Mouse (Mus musculus) regulatory T cell (primary cell): ENCODE results near the gene Clybl.

ENCODE experiments used
- in situ Hi-C: fragments of 300-600 bp; cut with MboI, MseI; formaldehyde crosslinking; loops from one replicate; pipeline ENCODE4 v1.15.1; 2025; ENCODE audit warnings: high pct_unique_total_duplicates

The Clybl gene

DNA sequence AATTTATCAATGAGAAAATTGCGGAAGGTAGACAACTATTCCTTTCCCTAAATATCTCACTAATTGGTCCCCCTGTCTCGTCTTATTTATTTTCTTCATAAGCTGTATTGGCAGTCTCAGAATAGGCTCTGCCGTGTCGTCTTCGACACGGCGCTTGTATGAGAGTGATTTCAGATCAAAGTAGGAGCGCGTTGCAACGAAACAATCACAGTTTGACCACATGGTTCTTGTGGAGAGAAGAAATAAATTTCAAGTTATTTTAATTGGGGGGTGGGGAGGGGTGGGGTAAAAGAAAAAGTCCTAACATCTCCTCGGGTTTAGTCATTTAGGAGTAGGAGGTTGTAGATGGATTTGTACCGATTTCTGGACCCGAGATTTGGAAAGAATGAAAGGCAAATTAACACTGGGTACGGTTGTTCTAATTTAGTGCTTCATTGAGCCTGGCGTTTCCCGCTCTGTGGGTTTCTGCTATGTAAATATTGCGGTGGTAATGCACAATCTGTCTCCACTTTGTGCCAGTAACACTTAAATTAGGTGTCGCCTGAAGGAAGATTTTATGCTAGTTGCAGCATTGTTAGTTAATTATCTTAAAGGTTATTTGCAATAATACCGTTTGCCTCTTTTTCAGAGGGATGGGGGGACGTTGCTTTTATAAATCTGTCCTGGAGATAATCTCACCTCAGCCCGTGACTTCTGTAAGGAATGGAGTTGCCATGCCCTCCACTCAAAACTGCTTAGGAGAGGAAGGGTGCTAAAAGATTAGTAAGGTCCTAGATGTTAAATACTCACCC is 203.1 kb downstream of the Clybl start:
- in situ Hi-C loops, result no loop called here

GRCm38 (mm10) chr14:122385238-122385534 is 203.7 kb downstream of the Clybl start:
- in situ Hi-C loops, result no loop called here

DNA sequence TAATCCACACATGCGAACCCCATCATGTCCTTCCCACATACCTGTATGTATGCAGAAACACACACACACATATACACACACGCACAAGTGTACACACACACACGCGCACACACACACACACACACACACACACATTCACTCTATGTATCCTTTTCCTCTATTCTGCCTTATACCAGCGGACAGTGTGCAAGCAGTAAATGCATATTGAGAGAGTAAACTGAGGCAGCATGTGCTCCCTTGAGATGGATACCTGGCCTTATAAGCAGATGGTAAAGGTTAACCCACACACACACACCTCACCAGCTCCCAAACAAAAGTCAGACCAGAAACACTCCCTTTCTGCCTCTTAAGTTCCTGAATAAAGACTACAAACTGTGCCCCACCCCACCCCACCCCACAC is 204.3 kb downstream of the Clybl start:
- in situ Hi-C loops, result no loop called here

- in situ Hi-C loops, result no loop called here
These were observed 205.0 kb downstream of the Clybl start for GRCm38 (mm10) chr14:122386281-122387130.

DNA sequence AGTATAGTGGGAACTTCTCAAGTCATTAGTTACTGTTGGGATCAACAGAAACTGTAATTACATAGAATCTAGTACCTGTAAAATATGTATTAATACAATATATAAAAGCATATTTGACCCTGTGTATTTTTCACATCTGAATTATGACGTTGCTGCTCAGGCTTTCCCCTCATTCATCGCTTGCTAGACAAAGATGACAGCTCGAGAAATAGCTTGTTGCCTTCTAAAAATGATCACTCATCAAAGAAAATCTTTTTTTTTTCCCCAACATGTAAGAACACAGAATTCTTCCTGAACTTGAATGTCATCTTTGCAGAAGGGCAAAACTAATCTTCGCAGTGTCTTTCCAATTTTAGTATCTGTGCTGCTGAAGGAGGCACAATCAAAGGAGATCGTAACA is 206.3 kb downstream of the Clybl start:
- in situ Hi-C loops, result no loop called here

DNA sequence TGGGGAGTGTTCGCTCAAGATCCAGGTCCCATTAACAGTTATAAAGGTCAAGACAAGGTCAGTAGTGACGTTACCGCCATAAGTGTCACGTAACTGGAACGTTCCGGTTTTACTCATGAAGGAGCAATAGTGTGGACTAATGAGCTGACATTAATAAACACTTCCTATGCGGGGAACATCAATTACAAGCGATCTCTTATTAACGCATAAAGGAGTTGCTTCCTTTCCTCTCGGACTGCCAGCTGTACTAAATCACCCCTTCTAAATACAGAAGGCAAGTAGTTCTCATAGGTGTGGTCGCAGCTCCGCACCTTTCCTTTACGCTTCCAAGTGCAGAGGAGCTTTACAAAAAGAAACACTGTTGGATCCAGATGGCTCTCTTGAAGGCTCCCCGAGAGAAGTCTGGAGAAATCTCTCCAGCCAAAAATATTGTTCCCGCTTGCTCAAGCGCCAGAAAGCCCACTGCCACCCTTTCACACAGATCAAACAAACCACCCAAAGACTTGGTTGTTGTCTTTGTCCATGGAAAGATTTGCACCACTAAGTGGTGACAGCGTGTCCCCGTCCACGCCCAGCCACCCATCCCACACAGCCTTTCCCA is 207.0 kb downstream of the Clybl start:
- in situ Hi-C loops, result no loop called here

GRCm38 (mm10) chr14:122389684-122390370 is 208.3 kb downstream of the Clybl start:
- in situ Hi-C loops, result no loop called here

GRCm38 (mm10) chr14:122390935-122391334 is 209.4 kb downstream of the Clybl start:
- in situ Hi-C loops, result no loop called here

- in situ Hi-C loops, result no loop called here
These were observed 211.6 kb downstream of the Clybl start for GRCm38 (mm10) chr14:122393119-122393518.

DNA sequence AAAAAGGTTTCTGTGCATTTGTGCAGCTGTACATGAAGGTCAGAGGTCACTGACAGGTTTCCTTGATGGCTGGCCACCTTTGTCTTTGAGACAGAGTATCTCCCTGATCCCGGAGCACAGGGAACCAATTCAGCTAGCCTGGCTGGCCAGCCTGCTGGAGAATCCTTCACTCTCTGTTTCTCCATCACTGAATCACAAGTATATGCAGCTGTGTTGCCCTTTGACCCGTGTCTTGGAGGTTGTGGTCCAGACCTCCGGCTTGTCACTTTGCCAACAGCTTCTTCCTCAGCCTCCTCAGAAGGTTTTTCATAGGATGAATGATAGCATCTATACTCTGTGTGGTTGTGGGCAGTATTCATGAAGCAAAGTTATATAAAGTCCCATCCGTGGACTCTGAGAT is 217.2 kb downstream of the Clybl start:
- in situ Hi-C loops, result no loop called here

- in situ Hi-C loops, result no loop called here
These were observed 218.4 kb downstream of the Clybl start for GRCm38 (mm10) chr14:122399906-122400305.

GRCm38 (mm10) chr14:122401886-122402285 is 220.4 kb downstream of the Clybl start:
- in situ Hi-C loops, result no loop called here

DNA sequence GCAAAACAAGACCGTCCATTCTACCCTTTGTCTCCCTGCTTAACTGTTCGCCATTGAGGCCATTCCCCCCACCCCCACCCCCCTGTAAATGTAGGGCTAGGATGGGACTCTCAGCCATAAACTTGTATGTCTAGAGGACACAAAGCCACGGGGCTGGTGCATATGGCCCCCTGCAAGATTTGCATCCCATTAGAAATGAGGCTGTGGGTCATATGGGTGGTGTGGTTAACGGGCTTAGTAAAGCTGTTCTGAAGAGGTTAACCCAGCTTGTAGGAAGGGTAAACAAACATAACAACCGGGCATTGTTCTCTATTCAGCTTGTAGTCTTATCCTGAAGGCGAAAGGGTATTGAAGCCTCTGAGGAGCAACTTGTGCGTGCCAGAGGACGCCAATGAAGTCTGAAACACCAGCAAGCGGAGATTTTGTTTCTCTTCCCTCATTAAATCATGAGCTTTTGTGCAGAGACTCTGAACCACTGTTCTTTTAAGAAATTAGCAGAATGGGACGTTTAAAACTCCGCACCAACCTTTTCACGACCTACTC is 221.3 kb downstream of the Clybl start:
- in situ Hi-C loops, result no loop called here

DNA sequence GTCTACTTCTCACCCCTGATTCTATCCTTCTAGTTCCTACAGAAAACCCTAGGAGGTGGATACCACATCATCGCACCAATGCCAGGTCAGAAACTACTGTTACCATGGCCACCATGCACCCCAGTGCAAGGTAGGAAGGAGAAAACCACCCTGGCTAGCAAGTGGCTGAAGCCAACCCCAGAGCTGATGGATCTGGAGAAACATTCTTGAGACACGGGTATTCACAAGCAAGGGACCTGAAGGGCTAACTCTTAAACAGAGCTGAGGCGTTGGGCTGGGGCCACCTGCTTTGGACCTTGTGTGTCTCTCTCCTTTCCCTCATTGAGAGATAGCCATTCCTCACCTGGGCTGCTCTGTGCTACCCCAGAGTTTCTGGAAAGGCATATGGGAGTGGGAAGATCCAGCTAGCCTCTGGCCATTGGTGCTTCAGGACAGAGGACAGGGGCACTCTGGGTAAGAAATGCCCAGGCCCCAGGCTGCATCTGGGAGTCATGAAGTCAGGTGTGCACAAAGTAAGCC is 222.0 kb downstream of the Clybl start:
- in situ Hi-C loops, result no loop called here

GRCm38 (mm10) chr14:122404596-122405154 is 223.2 kb downstream of the Clybl start:
- in situ Hi-C loops, result no loop called here

GRCm38 (mm10) chr14:122405236-122405635 is 223.7 kb downstream of the Clybl start:
- in situ Hi-C loops, result no loop called here

DNA sequence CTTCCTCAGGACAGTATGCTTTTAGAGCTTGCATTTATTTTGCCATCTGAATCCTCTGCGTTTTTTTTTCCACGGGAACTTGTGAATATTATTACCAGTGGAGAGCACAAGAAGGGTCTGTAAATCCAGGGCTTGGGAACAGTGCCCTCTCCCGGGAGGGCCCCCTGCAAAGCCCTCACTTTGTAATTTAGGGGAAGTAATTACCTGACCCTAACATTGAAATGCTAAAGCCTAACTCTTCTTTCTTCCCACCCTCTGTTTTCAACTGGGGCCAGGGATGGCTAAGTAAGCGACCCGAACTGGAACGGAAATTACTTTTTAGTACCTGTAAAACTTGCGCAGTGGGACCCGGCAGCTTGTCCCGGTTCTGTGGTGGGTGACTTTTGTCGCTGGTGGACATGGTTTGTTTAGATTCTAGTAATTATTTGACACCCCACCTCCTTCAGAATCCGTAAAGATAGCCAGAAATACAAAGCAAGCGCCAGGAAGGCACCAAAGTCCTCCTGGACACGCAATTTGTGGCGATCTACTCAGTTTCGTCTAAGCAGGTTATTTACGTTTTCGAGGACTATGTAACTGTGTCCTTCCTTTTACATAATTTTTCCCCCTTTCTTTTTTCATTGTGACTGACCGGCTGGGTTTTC is 224.5 kb downstream of the Clybl start:
- in situ Hi-C loops, result no loop called here

GRCm38 (mm10) chr14:122406541-122407219 is 225.2 kb downstream of the Clybl start:
- in situ Hi-C loops, result no loop called here

DNA sequence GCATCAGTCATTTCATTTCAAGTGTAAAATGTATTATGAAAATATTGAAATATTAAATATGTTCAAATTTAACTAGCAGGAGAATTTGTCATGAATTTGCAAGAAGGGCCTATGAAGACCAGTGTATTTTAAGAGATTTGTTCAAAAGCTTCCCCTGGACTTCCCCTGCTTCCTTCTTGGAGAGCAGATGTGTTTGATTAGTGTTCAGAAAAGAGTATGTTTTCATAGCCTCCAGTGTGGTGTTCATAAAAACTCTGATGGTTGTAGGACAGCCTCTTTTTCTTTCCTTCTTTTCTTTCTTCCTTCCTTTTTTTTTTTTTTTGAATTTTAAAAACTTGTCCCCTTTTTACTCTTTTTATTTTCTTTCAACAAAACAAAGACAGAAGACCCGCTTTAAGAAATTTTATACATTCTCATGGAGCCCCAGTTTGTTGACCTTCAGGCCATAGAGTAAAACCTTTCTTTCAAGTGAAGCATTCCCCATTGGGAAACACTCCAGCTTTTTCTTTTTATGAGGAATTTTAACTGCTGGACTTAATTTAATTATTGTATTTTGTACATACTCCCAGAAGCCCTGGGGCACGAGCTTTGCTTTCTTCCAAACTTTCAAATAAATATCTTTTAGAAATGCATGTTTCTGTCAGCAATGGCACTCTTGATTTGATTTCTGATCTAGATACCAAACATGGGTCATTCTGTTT is 231.5 kb downstream of the Clybl start:
- in situ Hi-C loops, result no loop called here

GRCm38 (mm10) chr14:122413542-122413928 is 232.0 kb downstream of the Clybl start:
- in situ Hi-C loops, result no loop called here
